Mouse (Mus musculus) testis, postnatal 10 days (tissue): ENCODE data around the gene Slc25a11.

ENCODE experiments used
- DNase-seq: peaks from one replicate; pipeline ENCODE4 v3.0.0; 2021; ENCODE audit warnings: low spot score

The Slc25a11 gene

GRCm38 (mm10) chr11:70621972-70622814 lies 25.1 kb downstream of the Slc25a11 start:
- DNase-seq, result no peak

GRCm38 (mm10) chr11:70619101-70619500 lies 28.2 kb downstream of the Slc25a11 start, which contains the start of gene Chrne:
Gene Chrne (minus strand): TSS chr11:70619216.
- no peak for DNase-seq

- DNase-seq, result no peak
Measured at GRCm38 (mm10) chr11:70615516-70616093, 31.7 kb downstream of the Slc25a11 start, which contains the start of gene 4930544D05Rik. Gene 4930544D05Rik (plus strand): TSS chr11:70615848.

GRCm38 (mm10) chr11:70615074-70615473 lies 32.2 kb downstream of the Slc25a11 start:
- peak; percentile 71 for DNase-seq

- no peak for DNase-seq
Measured at GRCm38 (mm10) chr11:70612505-70612904, 34.8 kb downstream of the Slc25a11 start.

GRCm38 (mm10) chr11:70610752-70611151 lies 36.5 kb downstream of the Slc25a11 start:
- DNase-seq, result no peak

- DNase-seq, result peak; percentile 77
Measured at GRCm38 (mm10) chr11:70608381-70609066, 38.8 kb downstream of the Slc25a11 start.

GRCm38 (mm10) chr11:70607611-70608010 lies 39.7 kb downstream of the Slc25a11 start:
- DNase-seq, result no peak

- DNase-seq, result no peak
Measured at GRCm38 (mm10) chr11:70606717-70607116, 40.6 kb downstream of the Slc25a11 start.

- peak; percentile 84 for DNase-seq
Measured at GRCm38 (mm10) chr11:70605024-70605566, 42.2 kb downstream of the Slc25a11 start.

- no peak for DNase-seq
Measured at GRCm38 (mm10) chr11:70598451-70598953, 48.8 kb downstream of the Slc25a11 start.

- DNase-seq, result no peak
Measured at GRCm38 (mm10) chr11:70597301-70597700, 50.0 kb downstream of the Slc25a11 start.

GRCm38 (mm10) chr11:70596094-70596493 lies 51.2 kb downstream of the Slc25a11 start:
- DNase-seq, result no peak

- DNase-seq, result no peak
Measured at GRCm38 (mm10) chr11:70595638-70596037, 51.6 kb downstream of the Slc25a11 start.

GRCm38 (mm10) chr11:70594253-70594989 lies 52.9 kb downstream of the Slc25a11 start:
- DNase-seq, result no peak
